Mouse (Mus musculus): ENCODE data around the gene Gm10306.

- TF ChIP-seq CTCF (IDR thresholded peaks at IDR 0.05; ENCODE audit: low read depth, low read length) (no peak), GATA1 (IDR thresholded peaks at IDR 0.05; ENCODE audit: borderline replicate concordance, low read length) (no peak), POLR2AphosphoS5 (IDR thresholded peaks at IDR 0.05; ENCODE audit: insufficient replicate concordance, low read depth, low read length) (no peak)
These were observed 4.0 kb downstream of the Gm10306 start for GRCm38 (mm10) chr4:94560316-94560715.

Data from G1E (cell line).